Mouse (Mus musculus) limb, embryonic 12.5 days (tissue): ENCODE measurements at regions not wholly inside any gene's neighbourhood (a gene's known extent, or its start where the extent isn't known, plus 50 kb on each side); places are given as distances from the start of the nearest gene placed in this dataset.
A peak's percentile ranks its signal among the peaks of the same experiment; 100 is the strongest.

ENCODE experiments used
- ATAC-seq: fragments of 200-750 bp; cut with Nextera tagmentation; 2 replicates; pipeline ENCODE4 v1.8.0; 2017; ENCODE audit warnings: low read depth, moderate TSS enrichment; ENCODE audit not compliant: insufficient number of reproducible peaks, insufficient read depth, low FRiP score, low TSS enrichment
- H3K27ac ChIP-seq: fragments of 300-500 bp; sonication (generic); 2 replicates; pipeline ENCODE4 v1.5.1; 2016; ENCODE audit warnings: mild to moderate bottlenecking, moderate library complexity
- H3K27me3 ChIP-seq: fragments of 300-500 bp; sonication (generic); 2 replicates; pipeline ENCODE4 v1.6.1; 2016; ENCODE audit warnings: mild to moderate bottlenecking, moderate library complexity
- H3K36me3 ChIP-seq: fragments of 300-500 bp; sonication (generic); 2 replicates; pipeline ENCODE4 v1.6.1; 2016; ENCODE audit warnings: mild to moderate bottlenecking, moderate library complexity
- H3K4me1 ChIP-seq: fragments of 300-500 bp; sonication (generic); replicated peaks from 2 replicates; pipeline ENCODE4 v1.6.1; 2016
- H3K4me2 ChIP-seq: fragments of 300-500 bp; sonication (generic); 2 replicates; pipeline ENCODE4 v1.6.1; 2016; ENCODE audit warnings: mild to moderate bottlenecking, moderate library complexity
- H3K4me3 ChIP-seq: fragments of 300-500 bp; sonication (generic); replicated peaks from 2 replicates; pipeline ENCODE4 v1.5.1; 2016; ENCODE audit warnings: mild to moderate bottlenecking
- H3K9ac ChIP-seq: fragments of 300-500 bp; sonication (generic); replicated peaks from 2 replicates; pipeline ENCODE4 v1.6.1; 2016; ENCODE audit warnings: mild to moderate bottlenecking, moderate library complexity
- H3K9me3 ChIP-seq: fragments of 300-500 bp; sonication (generic); 2 replicates; pipeline ENCODE4 v1.6.1; 2016; ENCODE audit warnings: mild to moderate bottlenecking, moderate library complexity
- WGBS: fragments of 180-500 bp; shearing (Covaris S2); methylation state at CpG from one replicate; pipeline ENCODE4 v1.1.7; 2016; 5-methylcytosine and 5-hydroxymethylcytosine counted together

- Histone ChIP-seq H3K4me1 (peaks cover 6% of the 10 kb centered on the region; the same call in 1 of the 2 replicates), H3K27ac (no peak overlapping the region), H3K27me3 (no peaks in the 10 kb centered on the region), H3K9ac (no peak overlapping the region), H3K4me2 (no peak overlapping the region), H3K4me3 (no peak overlapping the region), H3K9me3 (no peaks in the 10 kb centered on the region), H3K36me3 (no peaks in the 10 kb centered on the region)
- 85% methylated on average over 5 of the region's 5 CpGs for WGBS
- no peak for ATAC-seq
Measured at GRCm38 (mm10) chr13:3752334-3752733, 51.8 kb downstream of the Calml3 start.

GRCm38 (mm10) chr13:3751222-3751621 lies 52.9 kb downstream of the Calml3 start:
- Histone ChIP-seq H3K4me1 (peaks cover 16% of the 10 kb centered on the region; the same call in 1 of the 2 replicates), H3K36me3 (no peaks in the 10 kb centered on the region), H3K27me3 (no peaks in the 10 kb centered on the region), H3K27ac (no peak overlapping the region), H3K4me3 (no peak overlapping the region), H3K4me2 (no peak overlapping the region), H3K9me3 (no peaks in the 10 kb centered on the region), H3K9ac (no peak overlapping the region)
- ATAC-seq: no peak
- WGBS: 73% methylated on average over 1 of the region's 1 CpGs

GRCm38 (mm10) chr13:3750756-3751155 lies 53.4 kb downstream of the Calml3 start:
- Histone ChIP-seq H3K4me3 (no peak overlapping the region), H3K4me2 (no peak overlapping the region), H3K9ac (no peak overlapping the region), H3K27me3 (no peaks in the 10 kb centered on the region), H3K36me3 (no peaks in the 10 kb centered on the region), H3K4me1 (peaks cover 16% of the 10 kb centered on the region; the same call in 1 of the 2 replicates), H3K27ac (no peak overlapping the region), H3K9me3 (no peaks in the 10 kb centered on the region)
- WGBS: 71% methylated on average over 1 of the region's 1 CpGs
- no peak for ATAC-seq

- Histone ChIP-seq H3K4me2 (no peak overlapping the region), H3K36me3 (no peaks in the 10 kb centered on the region), H3K9ac (no peak overlapping the region), H3K27me3 (no peaks in the 10 kb centered on the region), H3K4me1 (peaks cover 16% of the 10 kb centered on the region; the same call in 1 of the 2 replicates), H3K9me3 (no peaks in the 10 kb centered on the region), H3K4me3 (no peak overlapping the region), H3K27ac (no peak overlapping the region)
- 77% methylated on average over 3 of the region's 3 CpGs for WGBS
- no peak for ATAC-seq
Measured at GRCm38 (mm10) chr13:3749646-3750045, 54.5 kb downstream of the Calml3 start.

- no peak for ATAC-seq
- no peak overlapping the region for H3K4me2 ChIP-seq
- H3K4me3 ChIP-seq: no peak overlapping the region
- H3K27ac ChIP-seq: no peak overlapping the region
- 41% methylated on average over 5 of the region's 5 CpGs for WGBS
- H3K36me3 ChIP-seq: no peaks in the 10 kb centered on the region
- no peaks in the 10 kb centered on the region for H3K27me3 ChIP-seq
- no peak overlapping the region for H3K9ac ChIP-seq
- H3K4me1 ChIP-seq: peaks cover 22% of the 10 kb centered on the region
- H3K9me3 ChIP-seq: no peaks in the 10 kb centered on the region
Measured at GRCm38 (mm10) chr13:3748859-3749258, 55.3 kb downstream of the Calml3 start.

GRCm38 (mm10) chr13:3746524-3746923 lies 57.6 kb downstream of the Calml3 start:
- no peak overlapping the region for H3K9ac ChIP-seq
- H3K4me3 ChIP-seq: no peak overlapping the region
- no peaks in the 10 kb centered on the region for H3K36me3 ChIP-seq
- peaks cover 46% of the 10 kb centered on the region for H3K4me1 ChIP-seq
- H3K27me3 ChIP-seq: no peaks in the 10 kb centered on the region
- no peak for ATAC-seq
- 19% methylated on average over 10 of the region's 10 CpGs for WGBS
- H3K27ac ChIP-seq: peak overlapping the region; percentile 73
- H3K9me3 ChIP-seq: no peaks in the 10 kb centered on the region
- H3K4me2 ChIP-seq: no peak overlapping the region

DNA sequence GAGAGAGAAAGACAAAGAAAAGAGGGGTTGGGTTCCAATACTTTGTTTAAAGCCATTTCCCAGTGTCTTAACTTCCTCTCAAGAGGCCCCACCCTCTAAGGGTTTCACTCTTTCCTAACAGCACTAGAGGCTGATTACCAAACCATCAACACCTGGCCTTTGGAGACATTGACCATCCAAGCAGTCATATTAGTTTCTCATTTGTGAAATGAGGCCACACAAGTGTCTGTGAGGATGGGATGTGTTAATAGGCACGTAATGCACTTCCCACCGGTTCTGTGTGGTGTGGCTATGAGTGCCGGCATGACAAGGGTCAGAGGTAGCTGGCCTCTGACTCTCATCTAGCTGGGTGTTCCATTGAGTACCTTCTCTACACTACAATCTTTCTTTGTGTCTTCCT lies 59.2 kb downstream of the Calml3 start:
- Histone ChIP-seq H3K4me3 (no peak overlapping the region), H3K4me1 (peaks cover 48% of the 10 kb centered on the region), H3K4me2 (no peak overlapping the region), H3K27me3 (no peaks in the 10 kb centered on the region), H3K36me3 (no peaks in the 10 kb centered on the region), H3K27ac (no peak overlapping the region), H3K9me3 (no peaks in the 10 kb centered on the region), H3K9ac (no peak overlapping the region)
- 82% methylated on average over 3 of the region's 3 CpGs for WGBS
- ATAC-seq: no peak

DNA sequence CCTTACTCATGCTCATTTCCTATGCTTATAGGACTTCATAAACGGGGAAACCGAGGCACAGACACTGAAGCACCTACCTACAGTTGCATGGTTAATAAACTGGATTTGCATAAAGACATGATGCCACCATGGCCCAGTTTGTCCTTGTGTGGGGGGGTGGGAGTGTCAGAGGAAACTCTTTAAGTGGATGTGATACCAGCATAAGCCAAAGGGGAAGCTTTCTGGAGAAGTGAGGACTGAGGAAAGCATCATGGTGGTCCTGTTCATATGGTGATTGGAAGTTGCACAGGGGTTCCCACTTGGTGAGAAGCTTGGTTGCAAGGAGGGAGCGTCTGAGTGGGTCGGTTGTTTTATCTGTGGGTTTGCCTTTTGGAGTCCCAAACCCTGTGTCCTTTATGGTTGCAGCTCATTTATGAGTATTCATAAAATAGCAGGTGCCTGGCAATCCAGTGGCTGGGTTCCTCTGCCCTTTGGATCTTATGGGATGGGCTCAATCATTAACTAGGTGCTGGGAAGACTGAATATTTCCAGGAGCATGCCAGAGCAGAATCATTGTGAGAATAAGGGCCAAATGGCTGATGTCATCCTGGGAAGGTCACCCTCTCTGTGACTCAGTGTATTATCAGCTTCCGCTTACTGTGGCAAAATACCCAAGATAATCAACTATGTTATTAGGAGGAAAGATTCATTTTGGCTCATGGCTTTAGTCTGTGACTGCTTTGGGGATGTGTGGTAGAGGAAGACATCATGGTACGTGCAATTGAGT lies 60.2 kb downstream of the Calml3 start:
- no peak overlapping the region for H3K9ac ChIP-seq
- peak overlapping the region; percentile 98 for H3K27ac ChIP-seq
- no peaks in the 10 kb centered on the region for H3K27me3 ChIP-seq
- WGBS: 91% methylated on average over 6 of the region's 6 CpGs
- no peaks in the 10 kb centered on the region for H3K36me3 ChIP-seq
- peaks cover 44% of the 10 kb centered on the region for H3K4me1 ChIP-seq
- no peaks in the 10 kb centered on the region for H3K9me3 ChIP-seq
- H3K4me3 ChIP-seq: no peak overlapping the region
- ATAC-seq: no peak
- H3K4me2 ChIP-seq: no peak overlapping the region; the same call in 1 of the 2 replicates

- H3K4me1 ChIP-seq: peaks cover 44% of the 10 kb centered on the region
- 13% methylated on average over 4 of the region's 4 CpGs for WGBS
- peak overlapping the region; percentile 23; the same call in 1 of the 2 replicates for H3K9ac ChIP-seq
- no peaks in the 10 kb centered on the region for H3K27me3 ChIP-seq
- no peaks in the 10 kb centered on the region for H3K9me3 ChIP-seq
- H3K4me3 ChIP-seq: no peak overlapping the region
- peak overlapping the region; percentile 29 for H3K4me2 ChIP-seq
- H3K36me3 ChIP-seq: no peaks in the 10 kb centered on the region
- H3K27ac ChIP-seq: peak overlapping the region; percentile 98
- ATAC-seq: peak; percentile 81
Measured at GRCm38 (mm10) chr13:3742763-3743401, 61.2 kb downstream of the Calml3 start.

GRCm38 (mm10) chr13:3742094-3742730 lies 61.9 kb downstream of the Calml3 start:
- Histone ChIP-seq H3K27ac (peak overlapping the region; percentile 98), H3K36me3 (no peaks in the 10 kb centered on the region), H3K9ac (peak overlapping the region; percentile 23; the same call in 1 of the 2 replicates), H3K4me3 (no peak overlapping the region), H3K27me3 (no peaks in the 10 kb centered on the region), H3K9me3 (no peaks in the 10 kb centered on the region), H3K4me1 (peaks cover 41% of the 10 kb centered on the region), H3K4me2 (peak overlapping the region; percentile 29)
- WGBS: 33% methylated on average over 2 of the region's 2 CpGs
- peak; percentile 76 for ATAC-seq

GRCm38 (mm10) chr13:3730699-3731021 lies 73.5 kb downstream of the Calml3 start:
- no peak overlapping the region for H3K4me2 ChIP-seq
- no peaks in the 10 kb centered on the region for H3K9me3 ChIP-seq
- H3K36me3 ChIP-seq: no peaks in the 10 kb centered on the region
- no peak overlapping the region for H3K9ac ChIP-seq
- no peaks in the 10 kb centered on the region for H3K27me3 ChIP-seq
- WGBS: 20% methylated on average over 2 of the region's 2 CpGs
- no peak overlapping the region for H3K4me3 ChIP-seq
- ATAC-seq: peak; percentile 69
- peak overlapping the region; percentile 83 for H3K27ac ChIP-seq
- H3K4me1 ChIP-seq: peaks cover 18% of the 10 kb centered on the region
